Mouse (Mus musculus) kidney, adult 2 months (tissue): Measurements from ENCODE around the gene Tnf. TPM values are rescaled to one million over a fixed set of nuclear protein-coding genes. Genes with fewer than 3 reads are reported as not detected.

ENCODE experiments used
- DNase-seq: peaks from one replicate; pipeline ENCODE4 v3.0.0; 2021
- H3K27ac ChIP-seq: fragments of 200-500 bp; 2 replicates; pipeline ENCODE4 v1.5.1; 2012; ENCODE audit warnings: low read depth, low read length, control low read depth, inconsistent platforms; ENCODE audit not compliant: insufficient read depth
- H3K27me3 ChIP-seq: fragments of 200-500 bp; replicated peaks from 2 replicates; pipeline ENCODE4 v1.6.1; 2012; ENCODE audit warnings: mild to moderate bottlenecking, moderate library complexity, low read length, inconsistent platforms; ENCODE audit not compliant: control insufficient read depth, insufficient read depth
- H3K36me3 ChIP-seq: fragments of 200-500 bp; 2 replicates; pipeline ENCODE4 v1.6.1; 2012; ENCODE audit warnings: mild to moderate bottlenecking, moderate library complexity, low read length, inconsistent platforms; ENCODE audit not compliant: control insufficient read depth, insufficient read depth
- H3K4me1 ChIP-seq: fragments of 200-500 bp; 2 replicates; pipeline ENCODE4 v1.6.1; 2011; ENCODE audit warnings: low read length; ENCODE audit not compliant: control insufficient read depth, insufficient read depth
- H3K4me3 ChIP-seq: fragments of 200-500 bp; 2 replicates; pipeline ENCODE4 v1.5.1; 2011; ENCODE audit warnings: mild to moderate bottlenecking, low read depth, low read length, control low read depth; ENCODE audit not compliant: insufficient read depth
- CTCF ChIP-seq: fragments of 200-500 bp; conservative IDR thresholded peaks from 2 replicates; pipeline ENCODE4 v1.5.1; 2011; ENCODE audit warnings: low read depth, mild to moderate bottlenecking, control low read depth, low read length, moderate library complexity, mixed read lengths; ENCODE audit not compliant: insufficient read depth, insufficient read length
- POLR2A ChIP-seq: fragments of 200-500 bp; IDR thresholded peaks from one replicate; pipeline ENCODE4 v1.6.1; 2011; ENCODE audit warnings: low read depth, low read length, control low read depth
- WGBS: fragments of 180-500 bp; shearing (Covaris S2); methylation state at CpG from one replicate; pipeline ENCODE4 v1.1.7; 2018; 5-methylcytosine and 5-hydroxymethylcytosine counted together
- polyA plus RNA-seq: library from polyadenylated mRNA; depleted of rRNA; stranded (reverse); fragments of >200 nt; gene quantifications from 2 replicates; pipeline ENCODE4 v1.2.3, GENCODE M21; 2012

Tnf gene
- polyA plus RNA-seq, 1 experiment = 0.94 TPM

- no peak for DNase-seq
- WGBS = 2% methylated on average over 28 of the region's 28 CpGs
- H3K4me1 ChIP-seq = peaks cover 20% of the 10 kb centered on the region
- no peak for TF ChIP-seq CTCF
- no peak for TF ChIP-seq POLR2A
- peaks cover 8% of the 10 kb centered on the region for H3K36me3 ChIP-seq
- no peaks in the 10 kb centered on the region for H3K27me3 ChIP-seq
- peak overlapping the region; percentile 94 for H3K27ac ChIP-seq
- H3K4me3 ChIP-seq = peak overlapping the region; percentile 81
These were observed 37.6 kb downstream of the Tnf start for GRCm38 (mm10) chr17:35164218-35164567.

- peak overlapping the region; percentile 94 for H3K27ac ChIP-seq
- no peak for TF ChIP-seq POLR2A
- TF ChIP-seq CTCF = no peak
- WGBS = 2% methylated on average over 8 of the region's 8 CpGs
These were observed 38.3 kb downstream of the Tnf start for GRCm38 (mm10) chr17:35163326-35164081.

GRCm38 (mm10) chr17:35162730-35163129 is 39.1 kb downstream of the Tnf start:
- 4% methylated on average over 12 of the region's 12 CpGs for WGBS
- Histone ChIP-seq H3K27me3 (no peaks in the 10 kb centered on the region), H3K4me3 (peak overlapping the region; percentile 23; the same call in 1 of the 2 replicates), H3K27ac (no peak overlapping the region), H3K4me1 (peaks cover 20% of the 10 kb centered on the region), H3K36me3 (peaks cover 11% of the 10 kb centered on the region)
- peak; percentile 66 for DNase-seq
- no peak for TF ChIP-seq POLR2A
- TF ChIP-seq CTCF = no peak

More at GRCm38 (mm10) chr17:35163326-35164081, 38.3 kb downstream of the Tnf start:
- peaks cover 11% of the 10 kb centered on the region for H3K36me3 ChIP-seq
- DNase-seq = peak; percentile 28
- no peaks in the 10 kb centered on the region for H3K27me3 ChIP-seq
- peaks cover 20% of the 10 kb centered on the region for H3K4me1 ChIP-seq
- peak overlapping the region; percentile 81 for H3K4me3 ChIP-seq

DNA sequence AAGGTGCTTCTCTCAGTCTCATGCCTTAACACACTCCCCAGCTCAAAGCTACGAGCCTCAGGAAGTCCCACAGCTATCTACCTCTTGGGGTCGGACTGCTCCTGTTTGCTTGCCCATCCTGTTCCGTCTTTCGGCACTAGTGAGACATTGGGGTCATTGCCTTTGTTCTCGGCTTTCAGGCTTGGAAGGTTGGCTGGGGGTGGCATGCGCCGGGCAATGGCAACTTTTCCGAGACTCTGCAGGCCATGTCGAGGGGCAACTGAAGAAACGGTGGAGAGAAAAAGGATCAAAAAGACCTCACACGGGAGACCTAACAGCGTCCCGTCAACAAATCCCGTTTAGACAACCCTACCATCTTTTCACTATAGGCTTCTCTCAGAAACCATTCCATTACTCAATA is 39.7 kb downstream of the Tnf start:
- H3K27me3 ChIP-seq = no peaks in the 10 kb centered on the region
- H3K36me3 ChIP-seq = peaks cover 11% of the 10 kb centered on the region
- no peak for DNase-seq
- H3K4me1 ChIP-seq = peaks cover 20% of the 10 kb centered on the region
- H3K4me3 ChIP-seq = 0 out of 2 replicates have a peak overlapping the region, but pooled peaks have one; percentile 23
- TF ChIP-seq CTCF (no peak), POLR2A (no peak)
- 34% methylated on average over 14 of the region's 14 CpGs for WGBS
- no peak overlapping the region for H3K27ac ChIP-seq

DNA sequence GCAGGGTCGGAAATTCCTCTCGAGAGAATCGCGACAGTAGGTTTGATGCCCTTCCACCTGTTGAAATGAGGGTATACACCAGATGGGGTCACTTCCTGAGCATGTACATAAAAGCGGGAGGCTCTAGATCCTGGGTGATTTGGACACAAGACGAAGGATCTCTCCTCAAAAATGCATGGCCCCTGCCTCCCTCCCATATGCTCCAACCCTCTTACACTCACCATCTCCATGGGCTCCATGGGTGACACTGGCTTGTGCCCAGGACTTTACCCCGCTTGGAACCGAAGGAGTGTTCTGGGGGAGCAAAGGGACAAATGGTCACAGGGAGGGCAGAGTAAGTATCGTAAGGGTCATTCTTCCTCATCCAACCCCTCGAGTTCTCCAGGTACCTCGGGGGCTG is 40.4 kb downstream of the Tnf start:
- Histone ChIP-seq H3K4me3 (no peak overlapping the region), H3K4me1 (peaks cover 20% of the 10 kb centered on the region), H3K27ac (no peak overlapping the region), H3K36me3 (peaks cover 14% of the 10 kb centered on the region), H3K27me3 (no peaks in the 10 kb centered on the region)
- 52% methylated on average over 11 of the region's 11 CpGs for WGBS
- DNase-seq = no peak
- no peak for TF ChIP-seq CTCF
- TF ChIP-seq POLR2A = no peak

DNA sequence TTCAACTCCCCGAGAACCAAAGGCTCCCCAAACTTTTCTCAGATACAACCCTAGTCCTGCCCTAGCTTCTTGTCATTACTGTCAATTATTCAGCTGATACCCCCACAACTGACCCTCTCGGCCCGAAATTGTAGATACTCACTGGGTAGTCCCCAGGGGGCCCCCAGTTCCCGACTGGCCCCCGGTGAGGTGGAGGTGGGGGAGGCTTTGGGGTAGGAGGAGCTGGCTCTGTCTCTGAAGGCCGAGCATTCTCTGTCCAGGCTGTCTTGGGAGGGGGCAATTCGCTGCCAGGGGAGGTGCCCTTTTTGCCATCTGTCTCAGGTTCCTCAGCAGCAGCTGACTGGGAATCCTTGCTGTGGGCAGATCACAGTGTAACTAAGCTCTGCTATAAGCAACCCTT is 42.2 kb downstream of the Tnf start:
- Histone ChIP-seq H3K27me3 (no peaks in the 10 kb centered on the region), H3K27ac (no peak overlapping the region), H3K4me3 (no peak overlapping the region), H3K4me1 (peaks cover 16% of the 10 kb centered on the region), H3K36me3 (peaks cover 29% of the 10 kb centered on the region)
- no peak for TF ChIP-seq POLR2A
- TF ChIP-seq CTCF = no peak
- DNase-seq = no peak
- 78% methylated on average over 7 of the region's 7 CpGs for WGBS

- Histone ChIP-seq H3K36me3 (peaks cover 33% of the 10 kb centered on the region), H3K4me1 (peaks cover 16% of the 10 kb centered on the region), H3K27ac (no peak overlapping the region), H3K4me3 (no peak overlapping the region), H3K27me3 (no peaks in the 10 kb centered on the region)
- no peak for DNase-seq
- TF ChIP-seq POLR2A (no peak), CTCF (no peak)
- 91% methylated on average over 16 of the region's 16 CpGs for WGBS
These were observed 42.8 kb downstream of the Tnf start for GRCm38 (mm10) chr17:35158850-35159593.
